Mouse (Mus musculus): ENCODE results near the gene Nmb. TPM values are rescaled to one million over a fixed set of nuclear protein-coding genes. Genes with fewer than 3 reads are reported as not detected.

The Nmb gene
- polyA plus RNA-seq, 1 experiment: 7.8 TPM

DNA sequence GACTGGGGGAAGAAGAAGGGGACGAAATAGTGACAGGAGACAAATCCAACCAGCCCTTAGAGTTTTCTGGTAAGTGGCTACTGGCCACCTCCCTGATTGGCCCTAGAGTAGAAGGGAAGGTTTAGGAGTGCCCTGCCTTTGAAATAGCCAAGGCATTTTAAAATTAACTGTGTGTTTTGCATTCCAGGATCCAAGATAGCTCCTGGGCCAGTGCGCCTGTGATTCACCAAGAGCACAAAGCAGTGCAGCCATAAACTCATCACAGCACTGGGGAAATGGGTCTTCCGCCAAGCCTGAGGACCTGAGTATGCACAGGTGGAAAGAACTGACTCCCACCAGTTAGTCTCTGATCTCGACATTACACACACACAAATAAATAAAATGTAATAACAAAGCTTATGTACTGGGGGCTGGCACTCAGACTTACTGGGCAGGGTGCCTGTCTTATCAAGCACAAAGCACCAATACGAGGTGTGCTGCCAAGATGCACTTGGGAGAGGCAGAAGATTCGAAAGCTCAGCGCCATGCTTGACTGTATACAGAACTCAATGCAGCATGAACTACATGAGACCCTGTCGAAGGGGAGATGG lies 26.8 kb upstream of the Nmb start:
- no peak for TF ChIP-seq FLI1 (IDR thresholded peaks at IDR 0.05; ENCODE audit: low read length)
- TF ChIP-seq GATA1 (IDR thresholded peaks at IDR 0.05; ENCODE audit: borderline replicate concordance, low read length): no peak
- H3K9me3 ChIP-seq: no peaks in the 10 kb centered on the region
- H3K4me3 ChIP-seq (replicated peaks): no peak overlapping the region
- peaks cover 57% of the 10 kb centered on the region for H3K4me1 ChIP-seq
- H3K36me3 ChIP-seq (replicated peaks; ENCODE audit: low read length): peaks cover 61% of the 10 kb centered on the region
- H3K27me3 ChIP-seq (replicated peaks): no peaks in the 10 kb centered on the region

DNA sequence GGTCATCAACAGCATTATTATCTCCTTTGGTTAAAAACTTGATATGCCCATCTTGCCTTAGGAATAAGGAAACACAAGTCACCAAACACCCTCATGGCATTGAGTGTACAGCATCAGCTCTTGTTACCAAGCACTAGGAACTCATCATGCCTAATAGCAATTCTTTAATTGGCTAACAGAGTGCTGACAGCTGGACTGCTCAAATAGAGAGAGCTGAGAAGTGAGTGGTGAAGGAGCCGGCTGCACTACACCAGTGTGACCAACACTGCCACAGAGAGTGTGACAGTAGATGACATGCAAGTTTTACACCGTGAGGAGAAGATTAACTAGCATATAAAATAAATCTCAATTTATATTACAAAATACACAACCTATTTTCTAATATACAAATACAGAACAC lies 18.3 kb upstream of the Nmb start:
- H3K4me3 ChIP-seq (replicated peaks): no peak overlapping the region
- H3K9me3 ChIP-seq: no peaks in the 10 kb centered on the region
- H3K27me3 ChIP-seq (replicated peaks): no peaks in the 10 kb centered on the region
- H3K36me3 ChIP-seq (replicated peaks; ENCODE audit: low read length): peaks cover 84% of the 10 kb centered on the region
- TF ChIP-seq GATA1 (IDR thresholded peaks at IDR 0.05; ENCODE audit: borderline replicate concordance, low read length): no peak
- TF ChIP-seq FLI1 (IDR thresholded peaks at IDR 0.05; ENCODE audit: low read length): no peak
- H3K4me1 ChIP-seq: peaks cover 55% of the 10 kb centered on the region

DNA sequence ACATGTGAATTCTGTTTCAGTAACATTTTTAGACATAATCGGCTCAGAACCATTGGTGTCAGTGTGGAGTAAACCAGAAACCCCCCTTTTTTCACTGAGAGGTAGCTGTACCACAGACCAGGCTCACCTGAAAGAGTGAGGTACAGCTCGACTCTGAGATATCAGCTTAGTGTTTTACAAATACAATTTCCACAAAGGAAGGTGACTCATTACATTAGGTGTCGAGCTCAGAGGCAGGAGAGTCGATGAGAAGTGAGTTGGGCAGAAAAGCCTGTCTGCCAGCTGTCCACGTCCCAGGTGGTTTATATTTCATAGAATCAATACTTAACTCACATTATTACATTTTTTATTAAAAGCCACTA lies 14.8 kb upstream of the Nmb start:
- no peaks in the 10 kb centered on the region for H3K9me3 ChIP-seq
- peaks cover 45% of the 10 kb centered on the region for H3K4me1 ChIP-seq
- H3K27me3 ChIP-seq (replicated peaks): no peaks in the 10 kb centered on the region
- no peak for TF ChIP-seq GATA1 (IDR thresholded peaks at IDR 0.05; ENCODE audit: borderline replicate concordance, low read length)
- no peak for TF ChIP-seq FLI1 (IDR thresholded peaks at IDR 0.05; ENCODE audit: low read length)
- H3K4me3 ChIP-seq (replicated peaks): no peak overlapping the region
- peaks cover 87% of the 10 kb centered on the region for H3K36me3 ChIP-seq (replicated peaks; ENCODE audit: low read length)

DNA sequence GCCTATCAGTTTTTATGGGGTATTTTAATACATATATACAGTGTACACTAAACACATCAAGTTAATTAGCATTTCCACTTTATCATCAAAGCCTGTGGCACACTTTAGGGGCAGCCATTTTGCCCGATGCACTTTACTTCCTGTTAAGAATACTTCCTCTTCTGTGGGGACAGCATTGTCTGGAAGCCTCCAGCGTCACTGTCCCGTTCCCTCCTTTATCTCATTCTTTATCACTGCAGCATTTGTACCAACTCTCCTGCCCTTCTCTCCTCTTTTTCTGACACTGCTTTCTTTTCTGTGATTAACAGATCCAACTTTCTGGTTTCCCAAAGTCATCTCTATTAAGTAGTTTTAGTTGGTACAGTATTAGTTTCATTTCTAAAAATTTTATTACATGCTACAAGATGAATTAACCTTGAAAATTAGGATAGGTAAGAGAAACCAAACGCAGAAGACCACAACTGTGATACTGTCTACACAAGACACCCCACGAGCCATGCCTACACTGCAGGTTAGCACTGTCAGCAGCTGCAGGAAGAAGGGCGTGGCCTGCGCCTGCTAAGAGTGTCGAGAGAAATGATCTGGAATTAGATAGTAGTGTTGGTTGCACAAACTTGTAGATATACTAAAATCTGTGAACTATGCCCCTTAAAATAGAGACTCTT lies 14.2 kb upstream of the Nmb start:
- no peaks in the 10 kb centered on the region for H3K27me3 ChIP-seq (replicated peaks)
- no peak for TF ChIP-seq GATA1 (IDR thresholded peaks at IDR 0.05; ENCODE audit: borderline replicate concordance, low read length)
- TF ChIP-seq FLI1 (IDR thresholded peaks at IDR 0.05; ENCODE audit: low read length): no peak
- H3K36me3 ChIP-seq (replicated peaks; ENCODE audit: low read length): peaks cover 87% of the 10 kb centered on the region
- H3K9me3 ChIP-seq: no peaks in the 10 kb centered on the region
- H3K4me1 ChIP-seq: peaks cover 43% of the 10 kb centered on the region
- peak overlapping the region; percentile 85 for H3K4me3 ChIP-seq (replicated peaks)

DNA sequence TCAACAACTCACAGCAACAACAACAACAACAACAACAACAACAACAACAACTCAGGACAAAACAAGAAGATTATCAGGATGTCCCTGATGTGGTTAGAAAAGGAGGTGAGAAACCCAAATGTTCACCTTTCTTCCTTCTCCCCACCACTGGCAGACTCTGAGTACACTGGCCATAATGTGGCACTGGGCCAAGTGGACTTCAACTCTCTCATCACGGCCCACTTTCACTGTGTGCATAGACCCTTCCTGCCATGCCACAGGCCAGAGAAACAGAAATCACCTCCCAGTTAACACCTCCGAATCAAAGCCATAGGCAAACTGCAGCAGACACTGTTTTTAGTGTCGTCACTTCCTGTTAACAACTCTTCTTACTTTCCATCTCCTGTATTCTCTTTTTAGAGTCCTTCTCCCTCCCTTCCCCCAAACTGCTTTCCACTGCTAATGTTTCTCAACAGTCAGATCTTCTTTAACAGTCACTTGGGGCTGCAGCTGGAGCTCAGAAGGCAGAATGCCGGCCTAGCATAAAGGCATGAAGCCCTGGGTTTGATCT lies 13.1 kb upstream of the Nmb start:
- TF ChIP-seq FLI1 (IDR thresholded peaks at IDR 0.05; ENCODE audit: low read length) (no peak), GATA1 (IDR thresholded peaks at IDR 0.05; ENCODE audit: borderline replicate concordance, low read length) (no peak)
- H3K9me3 ChIP-seq: no peaks in the 10 kb centered on the region
- peaks cover 88% of the 10 kb centered on the region for H3K36me3 ChIP-seq (replicated peaks; ENCODE audit: low read length)
- H3K27me3 ChIP-seq (replicated peaks): no peaks in the 10 kb centered on the region
- peaks cover 40% of the 10 kb centered on the region for H3K4me1 ChIP-seq
- no peak overlapping the region for H3K4me3 ChIP-seq (replicated peaks)

DNA sequence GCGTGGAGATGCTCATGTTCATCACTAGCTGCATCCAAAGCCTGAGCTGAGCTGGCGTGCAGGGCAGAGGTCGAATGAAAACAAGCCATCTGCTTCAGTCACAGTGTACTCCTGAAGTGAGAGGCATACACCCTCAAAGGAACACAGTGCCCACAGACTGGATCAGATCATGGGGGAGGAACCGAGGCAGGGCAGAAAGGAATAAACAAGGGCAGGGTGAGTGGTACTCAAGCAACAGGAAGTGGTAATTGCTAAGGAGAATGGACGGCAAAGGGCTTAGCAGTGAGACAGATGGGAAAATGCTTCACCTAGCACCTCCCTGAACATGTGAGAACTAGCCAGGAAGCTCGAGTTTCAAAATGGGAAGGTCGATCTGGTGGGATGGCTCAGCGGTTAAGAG lies 7.6 kb upstream of the Nmb start:
- Histone ChIP-seq H3K4me1 (peaks cover 18% of the 10 kb centered on the region), H3K36me3 (replicated peaks; ENCODE audit: low read length) (peaks cover 82% of the 10 kb centered on the region), H3K27me3 (replicated peaks) (no peaks in the 10 kb centered on the region), H3K4me3 (replicated peaks) (no peak overlapping the region), H3K9me3 (no peaks in the 10 kb centered on the region)
- TF ChIP-seq FLI1 (IDR thresholded peaks at IDR 0.05; ENCODE audit: low read length): no peak
- TF ChIP-seq GATA1 (IDR thresholded peaks at IDR 0.05; ENCODE audit: borderline replicate concordance, low read length): no peak

DNA sequence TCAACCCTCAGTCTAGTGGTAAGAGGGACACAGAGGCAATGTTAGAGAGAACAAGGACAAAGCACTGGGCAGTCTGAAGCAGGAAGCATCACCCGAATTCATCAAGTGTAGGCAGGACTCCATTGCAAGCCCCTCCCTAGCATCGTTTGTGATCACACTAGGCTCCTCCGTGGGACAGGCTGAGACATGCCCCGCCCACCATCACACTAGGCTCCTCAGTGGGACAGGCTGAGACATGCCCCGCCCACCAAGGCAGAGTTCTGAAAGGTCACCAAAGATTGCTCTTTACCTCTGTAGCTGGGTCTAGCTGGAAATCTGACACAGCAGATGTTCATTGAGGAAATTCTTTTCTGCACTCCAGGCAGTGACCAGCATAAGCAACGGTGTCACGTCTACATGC lies 6.2 kb upstream of the Nmb start:
- no peak for TF ChIP-seq FLI1 (IDR thresholded peaks at IDR 0.05; ENCODE audit: low read length)
- TF ChIP-seq GATA1 (IDR thresholded peaks at IDR 0.05; ENCODE audit: borderline replicate concordance, low read length): no peak
- peaks cover 20% of the 10 kb centered on the region for H3K4me1 ChIP-seq
- no peaks in the 10 kb centered on the region for H3K27me3 ChIP-seq (replicated peaks)
- no peaks in the 10 kb centered on the region for H3K9me3 ChIP-seq
- H3K4me3 ChIP-seq (replicated peaks): no peak overlapping the region
- peaks cover 82% of the 10 kb centered on the region for H3K36me3 ChIP-seq (replicated peaks; ENCODE audit: low read length)

DNA sequence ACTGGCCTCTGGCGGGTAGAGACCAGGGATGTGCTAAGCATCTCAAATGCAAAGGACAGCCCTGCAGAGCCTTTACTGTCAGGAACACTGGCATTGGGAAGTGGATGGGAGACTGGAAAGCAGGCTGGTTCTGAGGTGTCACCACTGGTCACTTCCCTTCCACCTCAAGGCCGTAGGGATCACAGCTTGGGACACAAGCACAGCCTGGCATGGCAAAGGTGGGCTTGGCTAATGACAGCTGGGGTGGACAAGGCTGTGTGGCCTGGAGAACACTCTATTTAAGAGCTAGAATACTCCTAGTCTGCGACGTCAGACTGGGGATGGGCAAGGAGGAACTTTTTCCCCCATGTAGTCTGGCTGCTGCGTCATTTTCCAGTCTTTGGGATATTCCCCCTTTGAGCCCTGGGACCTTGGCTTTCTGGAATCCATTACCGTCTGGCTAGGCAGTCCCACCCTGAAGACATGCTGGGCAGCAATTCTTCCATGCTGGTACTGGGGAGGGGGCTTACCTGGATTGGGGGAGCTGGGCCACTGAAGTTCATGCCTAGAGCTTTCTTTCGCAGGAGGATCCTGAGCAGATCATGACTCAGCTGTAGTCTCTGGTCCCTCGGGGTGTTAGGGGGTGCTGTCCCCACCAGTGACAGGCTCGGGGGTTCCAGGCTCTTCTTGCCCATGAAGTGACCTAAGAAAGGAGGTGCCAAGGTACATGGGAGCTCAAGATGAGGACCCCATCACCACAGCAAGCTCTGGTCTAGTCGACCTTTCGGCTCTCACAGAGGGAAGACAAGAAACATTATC lies 1.1 kb downstream of the Nmb start:
- Histone ChIP-seq H3K4me3 (replicated peaks) (peak overlapping the region; percentile 89), H3K36me3 (replicated peaks; ENCODE audit: low read length) (peaks cover 51% of the 10 kb centered on the region), H3K27me3 (replicated peaks) (no peaks in the 10 kb centered on the region), H3K4me1 (peaks cover 59% of the 10 kb centered on the region), H3K9me3 (no peaks in the 10 kb centered on the region)
- TF ChIP-seq FLI1 (IDR thresholded peaks at IDR 0.05; ENCODE audit: low read length) (no peak), GATA1 (IDR thresholded peaks at IDR 0.05; ENCODE audit: borderline replicate concordance, low read length) (no peak)

DNA sequence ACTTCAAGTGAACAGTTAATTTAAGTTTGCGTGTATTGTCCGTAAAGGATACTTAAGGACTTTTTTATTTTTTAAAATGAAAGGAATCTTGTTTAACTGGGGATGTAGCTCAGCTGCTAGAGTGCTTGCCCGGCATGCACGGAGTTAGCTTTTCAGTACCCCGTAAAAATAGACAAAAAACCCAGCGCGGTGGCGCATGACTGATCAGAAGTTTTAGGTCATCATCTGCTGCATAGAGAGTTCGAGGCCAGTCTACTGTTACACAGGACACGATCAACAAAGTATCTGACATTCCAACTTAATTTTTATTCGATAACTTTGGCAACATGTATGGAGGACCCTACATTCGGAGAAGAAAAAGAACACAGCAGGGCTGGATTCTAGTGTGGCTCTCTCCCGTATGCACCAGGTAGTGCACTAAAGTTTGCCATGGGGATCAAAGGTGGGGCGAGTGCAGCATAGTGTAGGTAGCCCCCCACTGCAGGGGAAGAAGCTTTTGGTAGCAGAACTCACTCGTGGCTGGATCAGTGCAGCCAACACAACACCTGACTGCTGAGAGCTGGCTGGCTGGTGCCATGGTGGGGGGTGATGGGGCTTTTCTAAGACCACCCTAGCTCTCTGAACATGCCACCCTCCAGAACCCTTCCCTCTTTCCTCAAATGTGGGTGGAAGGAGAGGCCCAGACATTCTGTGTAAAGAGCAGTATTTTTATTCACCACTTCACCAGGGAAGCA lies 3.2 kb downstream of the Nmb start:
- no peaks in the 10 kb centered on the region for H3K27me3 ChIP-seq (replicated peaks)
- peaks cover 71% of the 10 kb centered on the region for H3K4me1 ChIP-seq
- TF ChIP-seq FLI1 (IDR thresholded peaks at IDR 0.05; ENCODE audit: low read length) (no peak), GATA1 (IDR thresholded peaks at IDR 0.05; ENCODE audit: borderline replicate concordance, low read length) (no peak)
- peaks cover 56% of the 10 kb centered on the region for H3K36me3 ChIP-seq (replicated peaks; ENCODE audit: low read length)
- no peaks in the 10 kb centered on the region for H3K9me3 ChIP-seq
- peak overlapping the region; percentile 96 for H3K4me3 ChIP-seq (replicated peaks)

Data from megakaryocyte, embryonic 14.5 days (primary cell).